In genomic region chr7:45467090-45467670, GRCm38 (mm10) we compare ENCODE assay signal across 9 mouse cellular contexts. TPM values are rescaled to one million over a fixed set of nuclear protein-coding genes. Genes with fewer than 3 reads are reported as not detected.
DNase-seq lines count a peak whose midpoint lies in the region; ATAC-seq and TF ChIP-seq lines count a peak whose summit lies in the region.
"Had no signal": no experiment of that assay in that cellular context is flagged by ENCODE, and none has a peak within 500 bp of the region (broad histone marks: within the 10 kb centered on the region; RNA-seq: fewer than 3 reads in every experiment).

No protein-coding gene starts in this region.

- 37% methylated on average over 7 of the region's 7 CpGs for WGBS in cerebellum, adult 2 months
- 37% methylated on average over 7 of the region's 7 CpGs for WGBS in hindbrain, embryonic 13.5 days

- peak overlapping the region; percentile 58; the same call in 1 of the 2 replicates for H3K9ac ChIP-seq in hindbrain, embryonic 13.5 days

- DNase-seq in cerebellum, adult 2 months, result no peak
- no peak for DNase-seq in cerebellum, postnatal 4 days (ENCODE audit: low spot score in 2 of 2)
- no peak for DNase-seq in G1E (ENCODE audit: low spot score)
- DNase-seq in lung, postnatal 36 days, result peak; percentile 86
- DNase-seq in Muller cell, postnatal 12 days (ENCODE audit: inconsistent ontology term), result no peak
- no peak for DNase-seq in gastrocnemius, adult 18-20 months (ENCODE audit: low spot score)
- DNase-seq in left cerebral cortex, postnatal 14 days (ENCODE audit: low spot score in 2 of 2), result no peak

- no peak for ATAC-seq in G1E (ENCODE audit: extremely low read depth, insufficient number of reproducible peaks, low FRiP score, poor library complexity, severe bottlenecking)
- no peak; the same call in 1 of the 2 replicates for ATAC-seq in hindbrain, embryonic 13.5 days (ENCODE audit: low FRiP score)

- no peaks in the 10 kb centered on the region for H3K9me3 ChIP-seq in G1E (replicated peaks)
- no peaks in the 10 kb centered on the region for H3K9me3 ChIP-seq in hindbrain, embryonic 13.5 days

- peak overlapping the region; percentile 71 for H3K4me3 ChIP-seq in cerebellum, adult 2 months (replicated peaks; ENCODE audit: insufficient read depth, low read depth, low read length)
- peak overlapping the region; percentile 94 for H3K4me3 ChIP-seq in G1E (ENCODE audit: low read depth, low read length)
- H3K4me3 ChIP-seq in hindbrain, embryonic 13.5 days, result peak overlapping the region; percentile 78

- TF ChIP-seq CTCF in cerebellum, adult 2 months (IDR thresholded peaks at IDR 0.05; ENCODE audit: borderline replicate concordance, insufficient read depth, low read depth, low read length), result no peak
- no peak for TF ChIP-seq CTCF in G1E (IDR thresholded peaks at IDR 0.05; ENCODE audit: low read depth, low read length)

- H3K4me1 ChIP-seq in cerebellum, adult 2 months (ENCODE audit: control insufficient read depth, insufficient read depth, low read length), result no peaks in the 10 kb centered on the region; the same call in 1 of the 2 replicates
- H3K4me1 ChIP-seq in G1E (ENCODE audit: insufficient read depth, low read depth, low read length), result peaks cover 51% of the 10 kb centered on the region
- peaks cover 26% of the 10 kb centered on the region for H3K4me1 ChIP-seq in hindbrain, embryonic 13.5 days (replicated peaks)

- peaks cover 36% of the 10 kb centered on the region for H3K36me3 ChIP-seq in G1E (replicated peaks)
- peaks cover 33% of the 10 kb centered on the region for H3K36me3 ChIP-seq in hindbrain, embryonic 13.5 days

- intact Hi-C loops in left cerebral cortex, postnatal 14 days (cut with DNase I), result loop anchor here (10.0 kb wide), 1 partner anchor 238 kb away; the partner anchor contains the start of gene Dbp

- H3K4me2 ChIP-seq in hindbrain, embryonic 13.5 days, result peak overlapping the region; percentile 96

- TF ChIP-seq POLR2A in cerebellum, adult 2 months (IDR thresholded peaks at IDR 0.05; ENCODE audit: borderline replicate concordance, insufficient read depth, low read length), result no peak

- 0 out of 2 replicates have a peak overlapping the region, but pooled peaks have one; percentile 34 for H3K27ac ChIP-seq in cerebellum, adult 2 months (ENCODE audit: insufficient read depth, low read length)
- H3K27ac ChIP-seq in hindbrain, embryonic 13.5 days, result no peak overlapping the region

- no peaks in the 10 kb centered on the region for H3K27me3 ChIP-seq in cerebellum, adult 2 months (ENCODE audit: control insufficient read depth, insufficient read depth, low read length)
- peaks cover 2% of the 10 kb centered on the region; the same call in 1 of the 2 replicates for H3K27me3 ChIP-seq in G1E (ENCODE audit: insufficient read depth, low read length)
- H3K27me3 ChIP-seq in hindbrain, embryonic 13.5 days, result no peaks in the 10 kb centered on the region

RNA-seq across cellular contexts. Expression of gene Bax, which starts 0.5 kb away (rescaled TPM):
- 102 and 103 TPM in 2 replicates for polyA plus RNA-seq in cerebellum, adult 2 months (2012; rRNA removed)
- 68.8 and 93.1 TPM in 2 replicates for total RNA-seq in G1E (2014; fragmentation: Nextera tagmentation)
- 87.2 and 97.2 TPM in 2 replicates for total RNA-seq in G1E (2017)
- polyA plus RNA-seq in G1E (2012), result 287 and 342 TPM in 2 replicates
- 253 and 271 TPM in 2 replicates for polyA plus RNA-seq in hindbrain, embryonic 13.5 days (2015; fragmentation: Nextera tagmentation; extraction: Ambion mirVana)
- total RNA-seq in gastrocnemius, adult 18-20 months (2021), result 10 to 100 TPM; 14.2 to 16.6 TPM
- 10 to 100 TPM; 75.0 to 81.0 TPM for total RNA-seq in left cerebral cortex, postnatal 14 days (2021)

RNA-seq across cellular contexts. Expression of gene Ftl1, which starts 7.5 kb away (rescaled TPM):
- polyA plus RNA-seq in cerebellum, adult 2 months (2012; rRNA removed), result 463 and 480 TPM in 2 replicates
- total RNA-seq in G1E (2014; fragmentation: Nextera tagmentation), result 2,893 and 3,214 TPM in 2 replicates
- total RNA-seq in G1E (2017), result 4,307 and 4,361 TPM in 2 replicates
- 6,399 and 6,975 TPM in 2 replicates for polyA plus RNA-seq in G1E (2012)
- 7,019 and 7,066 TPM in 2 replicates for polyA plus RNA-seq in hindbrain, embryonic 13.5 days (2015; fragmentation: Nextera tagmentation; extraction: Ambion mirVana)
- 100 to 1,000 TPM; 109 to 151 TPM for total RNA-seq in gastrocnemius, adult 18-20 months (2021)
- 100 to 1,000 TPM; 287 to 302 TPM for total RNA-seq in left cerebral cortex, postnatal 14 days (2021)

RNA-seq across cellular contexts. Expression of gene Tulp2, which starts 14.5 kb away (rescaled TPM):
- 0.10 TPM in 1 of 2 replicates, not detected in the other for polyA plus RNA-seq in cerebellum, adult 2 months (2012; rRNA removed)
- 0.98 and 1.1 TPM in 2 replicates for total RNA-seq in G1E (2014; fragmentation: Nextera tagmentation)
- total RNA-seq in G1E (2017), result 0.23 and 0.49 TPM in 2 replicates
- 1.0 and 1.7 TPM in 2 replicates for polyA plus RNA-seq in G1E (2012)
- polyA plus RNA-seq in hindbrain, embryonic 13.5 days (2015; fragmentation: Nextera tagmentation; extraction: Ambion mirVana), result 0.13 and 0.22 TPM in 2 replicates
- total RNA-seq in gastrocnemius, adult 18-20 months (2021), result not detected
- not detected for total RNA-seq in left cerebral cortex, postnatal 14 days (2021)

RNA-seq across cellular contexts. Expression of gene Gm45808, which starts 19.4 kb away (rescaled TPM):
- polyA plus RNA-seq in cerebellum, adult 2 months (2012; rRNA removed), result 0.33 TPM in 1 of 2 replicates, not detected in the other
- not detected in 2 replicates for total RNA-seq in G1E (2014; fragmentation: Nextera tagmentation)
- total RNA-seq in G1E (2017), result not detected in 2 replicates
- not detected in 2 replicates for polyA plus RNA-seq in G1E (2012)
- not detected in 2 replicates for polyA plus RNA-seq in hindbrain, embryonic 13.5 days (2015; fragmentation: Nextera tagmentation; extraction: Ambion mirVana)
- 1 to 10 TPM; 8.1 to 9.6 TPM for total RNA-seq in gastrocnemius, adult 18-20 months (2021)
- 1 to 10 TPM in 1 of 2 experiments, under 1 TPM in 1; 0.88 to 1.7 TPM for total RNA-seq in left cerebral cortex, postnatal 14 days (2021)
- polyA plus RNA-seq: large intestine, adult 2 months had no signal

RNA-seq across cellular contexts. Expression of gene Dhdh, which starts 21.4 kb away (rescaled TPM):
- 4.7 and 5.6 TPM in 2 replicates for polyA plus RNA-seq in cerebellum, adult 2 months (2012; rRNA removed)
- total RNA-seq in G1E (2014; fragmentation: Nextera tagmentation) (17.7 and 18.0 TPM in 2 replicates), G1E (2017) (4.8 and 6.8 TPM in 2 replicates)
- 1.3 and 1.6 TPM in 2 replicates for polyA plus RNA-seq in G1E (2012)
- polyA plus RNA-seq in hindbrain, embryonic 13.5 days (2015; fragmentation: Nextera tagmentation; extraction: Ambion mirVana), result 3.4 and 4.2 TPM in 2 replicates
- 10 to 100 TPM; 22.6 to 22.9 TPM for total RNA-seq in gastrocnemius, adult 18-20 months (2021)
- 1 to 10 TPM; 2.8 to 2.9 TPM for total RNA-seq in left cerebral cortex, postnatal 14 days (2021)

Comparison
In these comparisons a context has a peak if more than half of its experiments do, and no peak if none do; other contexts are left out.
1. RNA of gene Ftl1, which starts 7.5 kb away (total RNA-seq): 2,893 to 4,361 TPM in G1E; 287 to 302 TPM in left cerebral cortex, postnatal 14 days and 109 to 151 TPM in gastrocnemius, adult 18-20 months; every median in the first group is over 4 times any median in the second.
2. Peak in every context shown above with its lines, with median percentiles within 50 percentile points of each other: H3K4me3 ChIP-seq.